Mouse (Mus musculus) gastrocnemius, postnatal 10 days (tissue): ENCODE measurements around the gene Ralgps2. TPM values are rescaled to one million over a fixed set of nuclear protein-coding genes. Genes with fewer than 3 reads are reported as not detected.

Source experiments
- DNase-seq: peaks from one replicate; pipeline ENCODE4 v3.0.0; 2021; ENCODE audit warnings: mixed read lengths
- total RNA-seq, 2 experiments: library from RNA; stranded (reverse); gene quantifications; 2 replicates each; pipeline ENCODE4 v1.2.3; 2021

Gene Ralgps2
- total RNA-seq, 2 experiments from 2014 or later = 8.4 to 17.6 TPM

GRCm38 (mm10) chr1:156955926-156956760 is 16.7 kb upstream of the Ralgps2 start:
- peak; percentile 16 for DNase-seq

- no peak for DNase-seq
These were observed 14.8 kb upstream of the Ralgps2 start for GRCm38 (mm10) chr1:156954216-156954615.

GRCm38 (mm10) chr1:156950354-156950753 is 10.9 kb upstream of the Ralgps2 start:
- no peak for DNase-seq

GRCm38 (mm10) chr1:156940584-156940983 is 1.2 kb upstream of the Ralgps2 start:
- DNase-seq = no peak

GRCm38 (mm10) chr1:156940142-156940522 is 706 bp upstream of the Ralgps2 start:
- no peak for DNase-seq

GRCm38 (mm10) chr1:156938705-156939242 is 652 bp downstream of the Ralgps2 start:
- DNase-seq = peak; percentile 58

- DNase-seq = no peak
These were observed 2.0 kb downstream of the Ralgps2 start for GRCm38 (mm10) chr1:156937436-156937835.

- no peak for DNase-seq
These were observed 5.7 kb downstream of the Ralgps2 start for GRCm38 (mm10) chr1:156933712-156934111.

- DNase-seq = no peak
These were observed 7.2 kb downstream of the Ralgps2 start for GRCm38 (mm10) chr1:156932036-156932774.

GRCm38 (mm10) chr1:156931106-156931870 is 8.1 kb downstream of the Ralgps2 start:
- peak; percentile 45 for DNase-seq

GRCm38 (mm10) chr1:156930263-156930662 is 9.2 kb downstream of the Ralgps2 start:
- no peak for DNase-seq

- no peak for DNase-seq
These were observed 11.2 kb downstream of the Ralgps2 start for GRCm38 (mm10) chr1:156928255-156928654.

- DNase-seq = no peak
These were observed 15.9 kb downstream of the Ralgps2 start for GRCm38 (mm10) chr1:156923511-156923910.

- no peak for DNase-seq
These were observed 16.5 kb downstream of the Ralgps2 start for GRCm38 (mm10) chr1:156922921-156923320.

GRCm38 (mm10) chr1:156921290-156921994 is 18.0 kb downstream of the Ralgps2 start:
- no peak for DNase-seq

GRCm38 (mm10) chr1:156917460-156917859 is 22.0 kb downstream of the Ralgps2 start:
- no peak for DNase-seq

GRCm38 (mm10) chr1:156916361-156916760 is 23.1 kb downstream of the Ralgps2 start:
- DNase-seq = no peak

GRCm38 (mm10) chr1:156914942-156915341 is 24.5 kb downstream of the Ralgps2 start:
- DNase-seq = no peak

GRCm38 (mm10) chr1:156913190-156913589 is 26.2 kb downstream of the Ralgps2 start:
- DNase-seq = no peak

- DNase-seq = no peak
These were observed 28.5 kb downstream of the Ralgps2 start for GRCm38 (mm10) chr1:156910948-156911347.

- no peak for DNase-seq
These were observed 29.6 kb downstream of the Ralgps2 start for GRCm38 (mm10) chr1:156909866-156910265.

- no peak for DNase-seq
These were observed 30.2 kb downstream of the Ralgps2 start for GRCm38 (mm10) chr1:156909265-156909664.
